Mouse (Mus musculus) CH12.LX (cell line): ENCODE measurements around the gene Hmga2. TPM values are rescaled to one million over a fixed set of nuclear protein-coding genes. Genes with fewer than 3 reads are reported as not detected.
"Not testable (repeated sequence)": the region's sequence is repeated elsewhere in the genome, so short reads cannot be mapped to it uniquely, and the experiment has no call there.

Experiments
- DNase-seq: peaks from one replicate; pipeline ENCODE4 v3.0.0-alpha.2; 2013; ENCODE audit errors: extremely low read depth
- H3K27ac ChIP-seq: 2 replicates; pipeline ENCODE4 v1.5.1; 2012; ENCODE audit warnings: low read depth, mild to moderate bottlenecking, control low read depth, moderate library complexity; ENCODE audit not compliant: insufficient read depth
- H3K27me3 ChIP-seq: replicated peaks from 2 replicates; pipeline ENCODE3; 2012; ENCODE audit warnings: inconsistent platforms
- H3K36me3 ChIP-seq, 2 experiments: replicated peaks in 1 of 2; 2 replicates each; pipeline versions ENCODE3 to v1.6.1; 2012; ENCODE audit warnings: inconsistent platforms in 1 of 2, low read length in 1 of 2, mild to moderate bottlenecking in 1 of 2, mixed read lengths in 1 of 2, moderate library complexity in 1 of 2; ENCODE audit not compliant: control insufficient read depth in 1 of 2, insufficient read depth in 1 of 2
- H3K4me1 ChIP-seq, 2 experiments: 2 replicates each; pipeline ENCODE4 v1.6.1; 2012; ENCODE audit warnings: inconsistent platforms in 1 of 2, moderate library complexity in 1 of 2; ENCODE audit not compliant: insufficient read depth in 2 of 2, control insufficient read depth in 1 of 2
- H3K4me2 ChIP-seq: 2 replicates; pipeline ENCODE4 v1.6.1; 2012; ENCODE audit warnings: low read depth, mild to moderate bottlenecking, control low read depth; ENCODE audit not compliant: poor library complexity, insufficient read depth, severe bottlenecking
- H3K4me3 ChIP-seq, 3 experiments: fragments of 150-350 bp in 1 of 3; sonication (generic) in 1 of 3; replicated peaks in 1 of 3; 2 replicates each; pipeline versions ENCODE3 to v1.5.1; 2011 to 2012; ENCODE audit warnings: low read depth in 2 of 3, low read length in 2 of 3, mild to moderate bottlenecking in 2 of 3, moderate library complexity in 2 of 3, control low read depth in 1 of 3, improper control_type of control experiment in 1 of 3, inconsistent platforms in 1 of 3, mixed read lengths in 1 of 3; ENCODE audit not compliant: poor library complexity in 1 of 3
- H3K79me2 ChIP-seq: replicated peaks from 2 replicates; pipeline ENCODE4 v1.6.1; 2012; ENCODE audit warnings: mild to moderate bottlenecking, moderate library complexity; ENCODE audit not compliant: control insufficient read depth, poor library complexity, insufficient read depth, severe bottlenecking; ENCODE audit errors: extremely low read depth
- H3K9ac ChIP-seq: 2 replicates; pipeline ENCODE4 v1.6.1; 2012; ENCODE audit warnings: low read depth, mild to moderate bottlenecking, control low read depth, moderate library complexity; ENCODE audit not compliant: insufficient read depth
- H3K9me3 ChIP-seq: replicated peaks from 2 replicates; pipeline ENCODE3; 2012; ENCODE audit warnings: low read length, inconsistent platforms, mixed read lengths
- BHLHE40 ChIP-seq: IDR thresholded peaks from 2 replicates; pipeline ENCODE4 v1.6.1; 2011; ENCODE audit warnings: mild to moderate bottlenecking, low read depth, low read length, improper control_type of control experiment
- CHD1 ChIP-seq: IDR thresholded peaks from 2 replicates; pipeline ENCODE4 v1.6.1; 2012; ENCODE audit warnings: low read depth, low read length, improper control_type of control experiment, inconsistent platforms
- CTCF ChIP-seq, 2 experiments: IDR thresholded peaks in 1 of 2; conservative IDR thresholded peaks in 1 of 2; 2 replicates each; pipeline ENCODE4 v1.5.1; 2011 to 2012; ENCODE audit warnings: low read depth in 2 of 2, low read length in 2 of 2, improper control_type of control experiment in 1 of 2, inconsistent platforms in 1 of 2, mild to moderate bottlenecking in 1 of 2, moderate library complexity in 1 of 2
- ELF1 ChIP-seq: IDR thresholded peaks from 2 replicates; pipeline ENCODE4 v1.6.1; 2014; ENCODE audit warnings: low read depth, mild to moderate bottlenecking, inconsistent platforms, low read length, improper control_type of control experiment
- EP300 ChIP-seq: IDR thresholded peaks from 2 replicates; pipeline ENCODE4 v1.6.1; 2011; ENCODE audit warnings: low read length, improper control_type of control experiment
- ETS1 ChIP-seq: conservative IDR thresholded peaks from 2 replicates; pipeline ENCODE4 v1.6.1; 2012; ENCODE audit warnings: low read depth, mild to moderate bottlenecking, inconsistent platforms, low read length, improper control_type of control experiment, moderate library complexity
- HCFC1 ChIP-seq: IDR thresholded peaks from 2 replicates; pipeline ENCODE4 v1.6.1; 2012; ENCODE audit warnings: low read depth, mild to moderate bottlenecking, inconsistent platforms, low read length, improper control_type of control experiment
- IRF4 ChIP-seq: IDR thresholded peaks from 2 replicates; pipeline ENCODE4 v1.6.1; 2014; ENCODE audit warnings: low read depth, mild to moderate bottlenecking, inconsistent platforms, low read length, improper control_type of control experiment
- JUN ChIP-seq: IDR thresholded peaks from 2 replicates; pipeline ENCODE4 v1.6.1; 2011; ENCODE audit warnings: low read depth, mild to moderate bottlenecking, low read length, improper control_type of control experiment, moderate library complexity; ENCODE audit not compliant: insufficient read depth
- JUND ChIP-seq: conservative IDR thresholded peaks from 2 replicates; pipeline ENCODE4 v1.6.1; 2011; ENCODE audit warnings: low read depth, low read length, improper control_type of control experiment
- MAX ChIP-seq: IDR thresholded peaks from 2 replicates; pipeline ENCODE4 v1.6.1; 2011; ENCODE audit warnings: low read length, improper control_type of control experiment
- MAZ ChIP-seq: IDR thresholded peaks from 2 replicates; pipeline ENCODE4 v1.6.1; 2012; ENCODE audit warnings: low read depth, mild to moderate bottlenecking, inconsistent platforms, low read length, improper control_type of control experiment, moderate library complexity
- MEF2A ChIP-seq: IDR thresholded peaks from 2 replicates; pipeline ENCODE4 v1.6.1; 2014; ENCODE audit warnings: low read depth, mild to moderate bottlenecking, inconsistent platforms, low read length, improper control_type of control experiment, borderline replicate concordance
- MXI1 ChIP-seq: IDR thresholded peaks from 2 replicates; pipeline ENCODE4 v1.6.1; 2011; ENCODE audit warnings: mild to moderate bottlenecking, low read depth, low read length, improper control_type of control experiment
- MYC ChIP-seq: IDR thresholded peaks from 2 replicates; pipeline ENCODE4 v1.6.1; 2011; ENCODE audit warnings: low read depth, mild to moderate bottlenecking, improper control_type of control experiment, low read length
- POLR2AphosphoS2 ChIP-seq: IDR thresholded peaks from 2 replicates; pipeline ENCODE4 v1.6.1; 2011; ENCODE audit warnings: low read depth, low read length, improper control_type of control experiment
- RAD21 ChIP-seq: IDR thresholded peaks from 2 replicates; pipeline ENCODE4 v1.6.1; 2011; ENCODE audit warnings: low read depth, mild to moderate bottlenecking, low read length, improper control_type of control experiment, moderate library complexity
- RCOR1 ChIP-seq: conservative IDR thresholded peaks from 2 replicates; pipeline ENCODE4 v1.6.1; 2012; ENCODE audit warnings: low read depth, mild to moderate bottlenecking, inconsistent platforms, low read length, improper control_type of control experiment
- SIN3A ChIP-seq: IDR thresholded peaks from 2 replicates; pipeline ENCODE4 v1.6.1; 2012; ENCODE audit warnings: low read length, improper control_type of control experiment, inconsistent platforms
- TBP ChIP-seq: conservative IDR thresholded peaks from 2 replicates; pipeline ENCODE4 v1.6.1; 2011; ENCODE audit warnings: low read depth, low read length, improper control_type of control experiment
- TCF12 ChIP-seq: IDR thresholded peaks from 2 replicates; pipeline ENCODE4 v1.6.1; 2014; ENCODE audit warnings: low read depth, mild to moderate bottlenecking, inconsistent platforms, low read length, improper control_type of control experiment
- ZKSCAN1 ChIP-seq: IDR thresholded peaks from 2 replicates; pipeline ENCODE4 v1.6.1; 2012; ENCODE audit warnings: low read depth, inconsistent platforms, low read length, improper control_type of control experiment, borderline replicate concordance
- ZNF384 ChIP-seq: IDR thresholded peaks from 2 replicates; pipeline ENCODE4 v1.6.1; 2012; ENCODE audit warnings: low read depth, low read length, improper control_type of control experiment, inconsistent platforms
- dilution Hi-C: fragments of 300-500 bp; cut with MboI; formaldehyde crosslinking; loops from 2 replicates; pipeline ENCODE4 v1.14.3; 2020; ENCODE audit warnings: low sequenced_read_pairs; ENCODE audit not compliant: extremely low pct_unique_long_range_greater_than_20kb, extremely low pct_ligation_motif_present
- in situ Hi-C: fragments of 300-500 bp; cut with MboI; formaldehyde crosslinking; loops from 3 replicates; pipeline ENCODE4 v1.14.3; 2019; ENCODE audit warnings: low sequenced_read_pairs, low pct_ligation_motif_present, low pct_unique_long_range_greater_than_20kb, mixed read lengths
- polyA plus RNA-seq: library from polyadenylated mRNA; unstranded; fragments of >175 nt; gene quantifications from 2 replicates; pipeline ENCODE4 v1.2.1, GENCODE M21; 2012; ENCODE audit warnings: low read depth; ENCODE audit not compliant: insufficient read length
- total RNA-seq, 2 experiments: library from RNA; depleted of rRNA; stranded (reverse); fragments of 300-350 nt in 1 of 2; fragments of >200 nt in 1 of 2; gene quantifications; 2 replicates each; pipeline ENCODE4 v1.2.3; 2012 to 2014

Gene Hmga2
- total and polyA plus RNA-seq, 3 experiments, result not detected

GRCm38 (mm10) chr10:120339324-120339723, 136.9 kb downstream of the Hmga2 start:
- in situ Hi-C loops, result no loop called here
- dilution Hi-C loops, result no loop called here
- no peak for DNase-seq
- Histone ChIP-seq H3K36me3 (no peaks in the 10 kb centered on the region), H3K27ac (no peak overlapping the region), H3K27me3 (no peaks in the 10 kb centered on the region), H3K4me2 (no peak overlapping the region), H3K79me2 (no peaks in the 10 kb centered on the region), H3K9me3 (peaks cover 16% of the 10 kb centered on the region), H3K4me3 (no peak overlapping the region), H3K4me1 (no peaks in the 10 kb centered on the region), H3K9ac (no peak overlapping the region)
- no peak for TF ChIP-seq TBP
- TF ChIP-seq ETS1, result no peak
- TF ChIP-seq RAD21, result no peak
- no peak for TF ChIP-seq CHD1
- TF ChIP-seq TCF12, result no peak
- TF ChIP-seq ELF1, result no peak
- TF ChIP-seq HCFC1, result no peak
- TF ChIP-seq POLR2AphosphoS2, result no peak
- TF ChIP-seq MAX, result no peak
- TF ChIP-seq JUN, result no peak
- TF ChIP-seq BHLHE40, result no peak
- no peak for TF ChIP-seq IRF4
- TF ChIP-seq JUND, result no peak
- TF ChIP-seq ZNF384, result no peak
- TF ChIP-seq CTCF (conservative IDR thresholded peaks at IDR 0.05 in 1 of 2, IDR thresholded peaks at IDR 0.05 in 1 of 2; ENCODE audit: low read depth in 2 of 2, low read length in 2 of 2), result no peak
- no peak for TF ChIP-seq MYC
- no peak for TF ChIP-seq MAZ
- TF ChIP-seq RCOR1, result no peak
- TF ChIP-seq EP300, result no peak

GRCm38 (mm10) chr10:120338841-120339240, 137.4 kb downstream of the Hmga2 start:
- H3K9ac ChIP-seq, result no peak overlapping the region
- H3K9me3 ChIP-seq, result peaks cover 14% of the 10 kb centered on the region
- H3K4me2 ChIP-seq, result no peak overlapping the region
- H3K4me3 ChIP-seq, result no peak overlapping the region
- no peak overlapping the region for H3K27ac ChIP-seq
- no peaks in the 10 kb centered on the region for H3K4me1 ChIP-seq
- no peaks in the 10 kb centered on the region for H3K36me3 ChIP-seq
- DNase-seq, result no peak
- no peaks in the 10 kb centered on the region for H3K27me3 ChIP-seq
- TF ChIP-seq JUN (no peak), MEF2A (no peak), MAZ (no peak), IRF4 (no peak), ZNF384 (no peak), ZKSCAN1 (no peak), CTCF (conservative IDR thresholded peaks at IDR 0.05 in 1 of 2, IDR thresholded peaks at IDR 0.05 in 1 of 2; ENCODE audit: low read depth in 2 of 2, low read length in 2 of 2) (no peak), TCF12 (no peak), HCFC1 (no peak), SIN3A (no peak), EP300 (no peak), RAD21 (no peak), ETS1 (no peak), MXI1 (no peak), ELF1 (no peak)
- dilution Hi-C loops, result no loop called here
- no peaks in the 10 kb centered on the region for H3K79me2 ChIP-seq
- in situ Hi-C loops, result no loop called here

- in situ Hi-C loops, DNase-seq, H3K27ac ChIP-seq, H3K4me1 ChIP-seq, H3K36me3 ChIP-seq, H3K4me3 ChIP-seq, H3K4me2 ChIP-seq, H3K79me2 ChIP-seq, H3K27me3 ChIP-seq, H3K9ac ChIP-seq, dilution Hi-C loops: not testable (repeated sequence)
- H3K9me3 ChIP-seq, result peaks cover 11% of the 10 kb centered on the region
Observed at GRCm38 (mm10) chr10:120338431-120338830, 137.8 kb downstream of the Hmga2 start.
